In the genomic region with DNA sequence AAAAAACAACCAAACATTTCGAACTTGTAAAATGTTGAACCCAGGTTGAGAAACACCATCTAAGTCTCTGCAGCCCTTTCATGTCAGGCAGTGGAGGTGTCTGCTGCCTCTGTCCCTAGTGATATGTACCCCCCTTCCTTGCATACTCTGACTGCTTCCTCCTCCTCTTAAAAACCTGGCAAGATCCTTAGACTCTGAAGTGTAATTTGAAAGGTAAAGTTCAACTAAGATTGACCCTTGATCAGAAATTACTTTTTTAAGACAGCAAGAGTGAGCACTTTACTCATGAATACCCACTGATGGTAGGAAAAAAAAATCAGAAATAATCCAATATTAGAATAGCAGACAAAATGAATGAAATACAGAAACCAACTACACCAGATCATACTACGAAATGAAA, we compare ENCODE assay signal across 23 mouse cellular contexts.
"Had no signal": no experiment of that assay in that cellular context is flagged by ENCODE, and none has a peak within 500 bp of the region (broad histone marks: within the 10 kb centered on the region; RNA-seq: fewer than 3 reads in every experiment).

No protein-coding gene starts in this region.

- H3K4me1 ChIP-seq: heart, embryonic 13.5 days; heart, embryonic 15.5 days; hindbrain, embryonic 12.5 days; kidney, embryonic 15.5 days; limb, embryonic 15.5 days; liver, embryonic 12.5 days had no signal

- H3K4me3 ChIP-seq: heart, adult 2 months; heart, embryonic 13.5 days; heart, embryonic 15.5 days; hindbrain, embryonic 12.5 days; kidney, embryonic 15.5 days; limb, embryonic 13.5 days; limb, embryonic 15.5 days; liver, embryonic 12.5 days had no signal

- H3K27ac ChIP-seq: heart, adult 2 months; heart, embryonic 13.5 days; heart, embryonic 15.5 days; hindbrain, embryonic 12.5 days; hindbrain, embryonic 14.5 days; kidney, embryonic 15.5 days; kidney, postnatal 0 days; limb, embryonic 13.5 days; limb, embryonic 15.5 days; liver, embryonic 12.5 days; liver, embryonic 14.5 days had no signal

- H3K27me3 ChIP-seq: heart, embryonic 13.5 days; heart, embryonic 15.5 days; hindbrain, embryonic 12.5 days; kidney, embryonic 15.5 days; limb, embryonic 13.5 days; limb, embryonic 15.5 days; liver, embryonic 12.5 days had no signal

- H3K36me3 ChIP-seq: heart, embryonic 15.5 days; hindbrain, embryonic 12.5 days; limb, embryonic 15.5 days had no signal

- DNase-seq: forebrain, postnatal 0 days; gastrocnemius, postnatal 14 days; gastrocnemius, postnatal 36 days; heart, adult 11 months; heart, adult 2 months; heart, postnatal 14 days; heart, postnatal 36 days; kidney, adult 11 months; kidney, postnatal 25 days; layer of hippocampus, postnatal 36 days; left cerebral cortex, postnatal 4 days had no signal

- H3K4me2 ChIP-seq: heart, embryonic 11.5 days; heart, embryonic 13.5 days; heart, embryonic 15.5 days; hindbrain, embryonic 12.5 days; hindbrain, embryonic 14.5 days; kidney, embryonic 15.5 days; limb, embryonic 13.5 days; limb, embryonic 15.5 days; liver, embryonic 12.5 days had no signal

- ATAC-seq: forebrain, postnatal 0 days; intestine, embryonic 16.5 days; liver, embryonic 12.5 days had no signal

- H3K9me3 ChIP-seq: hindbrain, embryonic 12.5 days; kidney, embryonic 15.5 days; limb, embryonic 13.5 days; limb, embryonic 15.5 days; liver, embryonic 12.5 days had no signal

- H3K9ac ChIP-seq: forebrain, postnatal 0 days; heart, embryonic 13.5 days; heart, embryonic 15.5 days; hindbrain, embryonic 12.5 days; hindbrain, embryonic 14.5 days; kidney, embryonic 15.5 days; limb, embryonic 13.5 days; limb, embryonic 15.5 days; liver, embryonic 12.5 days; liver, embryonic 14.5 days had no signal
